Mouse (Mus musculus) kidney, postnatal 25 days (tissue): ENCODE measurements at regions not wholly inside any gene's neighbourhood (a gene's known extent, or its start where the extent isn't known, plus 50 kb on each side); places are given as distances from the start of the nearest gene placed in this dataset.
A peak's percentile ranks its signal among the peaks of the same experiment; 100 is the strongest.

Experiments
- DNase-seq, 2 experiments: peaks; one replicate each; pipeline ENCODE4 v3.0.0; 2021; ENCODE audit warnings: mixed read lengths in 2 of 2

- DNase-seq = no peak
Measured at GRCm38 (mm10) chr3:52537362-52537911, 269.3 kb downstream of the Foxo1 start.

- DNase-seq = no peak
Measured at GRCm38 (mm10) chr3:52535411-52536021, 267.4 kb downstream of the Foxo1 start.

DNA sequence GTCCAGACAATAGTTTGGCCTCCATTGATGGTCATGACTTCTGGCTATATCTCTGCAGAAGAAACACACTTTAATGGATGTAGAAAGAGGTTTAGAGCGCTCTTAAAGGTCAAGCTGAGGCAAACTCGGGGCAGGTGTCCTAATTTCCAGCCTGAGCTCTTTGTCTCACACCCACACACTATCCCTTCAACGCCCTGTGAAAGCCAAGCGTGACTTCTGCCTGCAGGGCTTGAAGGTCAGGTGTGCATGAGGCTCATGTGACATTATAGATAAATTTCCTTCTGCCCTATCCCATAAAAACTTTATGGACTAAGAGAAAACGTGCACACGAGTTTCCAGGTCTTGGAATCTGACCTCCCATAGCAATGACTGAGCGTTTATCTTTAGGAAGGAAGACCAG, 266.0 kb downstream of the Foxo1 start:
- no peak for DNase-seq

DNA sequence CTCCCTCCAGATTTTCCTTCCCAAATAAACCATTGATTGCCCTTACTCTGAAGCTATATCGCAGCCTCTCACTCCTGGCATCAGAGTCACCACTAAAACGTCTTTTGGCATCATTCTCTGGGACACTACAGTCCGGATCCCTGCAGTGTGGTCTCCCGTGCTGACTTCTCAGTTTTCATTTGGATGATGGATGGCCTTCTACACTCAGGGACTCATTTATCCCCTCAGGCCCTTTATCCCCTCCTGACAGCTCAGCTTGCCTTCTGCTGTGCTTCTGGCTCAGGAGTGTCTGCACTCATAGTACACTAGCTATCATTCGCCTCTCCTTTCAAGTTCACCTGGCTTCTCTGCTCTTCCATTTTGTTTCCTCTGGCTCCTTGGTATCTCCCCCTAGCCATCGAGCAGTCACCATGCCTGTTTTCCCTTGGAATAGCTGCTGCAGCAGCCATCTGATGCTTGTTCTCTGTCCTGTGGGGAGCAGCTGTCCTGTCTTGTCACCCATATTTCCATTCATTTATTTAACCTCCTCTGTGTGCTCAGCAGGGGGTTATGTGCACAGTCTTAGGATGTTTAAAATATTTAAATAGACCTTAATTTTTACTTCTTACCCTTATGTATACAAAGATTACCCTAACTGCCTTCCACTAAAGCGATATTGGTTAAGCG, 263.7 kb downstream of the Foxo1 start:
- no peak for DNase-seq

DNA sequence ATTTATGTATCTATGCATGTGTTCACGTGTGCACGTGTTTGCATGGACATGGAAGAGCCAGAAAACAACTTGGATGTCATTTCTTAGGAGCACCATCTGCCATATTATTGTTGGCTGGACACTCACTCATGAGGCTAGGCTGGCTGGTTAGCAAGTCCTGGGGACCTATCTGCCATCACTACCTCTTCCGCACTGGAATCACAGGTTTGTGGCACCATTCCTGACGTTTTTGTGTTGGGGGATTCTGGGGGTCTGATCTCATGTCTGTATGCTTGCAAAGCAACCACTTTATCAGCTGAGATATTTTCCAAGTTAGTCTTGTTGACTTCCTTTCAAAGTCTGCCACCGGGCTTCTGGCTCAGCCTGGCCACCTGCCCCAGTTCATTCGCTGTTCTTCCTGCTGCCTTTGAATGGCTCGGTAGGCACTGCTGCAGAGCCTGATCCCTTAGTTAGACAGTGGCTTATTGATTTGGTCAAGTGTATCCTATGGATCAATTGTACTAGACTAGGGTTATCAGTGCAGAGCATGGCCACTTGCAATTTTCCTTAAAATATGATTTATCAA, 262.4 kb downstream of the Foxo1 start:
- no peak for DNase-seq

GRCm38 (mm10) chr3:52529136-52529535, 261.0 kb downstream of the Foxo1 start:
- DNase-seq = peak; percentile 20 to 62

GRCm38 (mm10) chr3:52528521-52528920, 260.4 kb downstream of the Foxo1 start:
- DNase-seq = no peak

DNA sequence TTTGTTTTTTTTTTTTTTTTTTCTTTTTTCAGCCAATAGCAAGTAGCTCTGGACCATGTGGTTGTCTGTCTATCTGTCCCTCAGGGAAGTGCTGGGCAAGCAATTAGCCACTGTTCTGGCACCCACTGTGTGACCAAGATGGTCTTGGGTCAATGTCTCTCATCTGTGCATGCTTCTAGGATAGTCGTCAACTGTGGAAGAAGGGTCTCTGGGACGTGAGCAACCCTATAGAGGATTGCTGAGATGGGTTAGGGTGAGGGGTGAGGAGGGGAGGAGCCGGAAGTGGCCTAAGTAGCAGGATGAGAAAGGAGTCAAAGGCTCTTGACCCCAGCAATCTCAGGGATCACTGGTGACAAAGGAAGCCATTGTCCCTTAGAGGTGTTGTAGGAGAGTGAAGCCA, 259.6 kb downstream of the Foxo1 start:
- DNase-seq = no peak

DNA sequence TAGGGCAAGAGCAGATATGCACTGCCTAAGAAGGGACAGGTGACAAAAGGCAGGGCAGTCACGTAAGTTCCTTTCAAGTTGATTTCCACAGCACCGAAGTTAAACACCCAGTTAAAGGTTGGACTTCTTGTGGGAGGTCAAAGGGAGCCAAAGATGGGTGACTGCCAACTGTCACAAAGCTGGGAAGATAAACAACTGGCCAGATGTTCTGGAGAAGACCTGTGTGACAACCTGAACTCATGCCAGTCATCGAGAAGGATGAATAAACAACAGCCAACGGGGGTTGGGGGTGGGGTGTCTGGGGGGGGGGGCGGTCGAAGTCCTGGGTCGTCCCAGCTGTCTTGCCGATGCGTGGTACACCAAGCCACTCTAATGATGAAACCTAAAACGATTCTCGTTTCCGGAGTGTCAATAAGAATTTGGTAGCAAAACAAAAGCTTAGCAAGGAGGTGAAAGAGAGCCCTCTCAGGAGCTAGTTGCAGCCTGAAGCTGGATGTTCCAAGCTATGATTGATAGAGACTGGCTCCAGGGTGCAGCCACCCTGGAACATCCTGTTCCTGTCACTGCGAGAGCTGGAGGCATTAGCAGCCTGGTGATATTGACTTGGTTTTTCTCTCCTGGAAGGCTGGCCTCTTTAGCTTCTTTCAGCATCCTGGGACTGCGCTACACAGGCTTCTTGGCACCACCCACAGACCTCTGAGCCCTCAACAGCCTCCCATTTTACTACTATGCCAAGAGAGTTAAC, 259.0 kb downstream of the Foxo1 start:
- DNase-seq = peak; percentile 14 to 58

DNA sequence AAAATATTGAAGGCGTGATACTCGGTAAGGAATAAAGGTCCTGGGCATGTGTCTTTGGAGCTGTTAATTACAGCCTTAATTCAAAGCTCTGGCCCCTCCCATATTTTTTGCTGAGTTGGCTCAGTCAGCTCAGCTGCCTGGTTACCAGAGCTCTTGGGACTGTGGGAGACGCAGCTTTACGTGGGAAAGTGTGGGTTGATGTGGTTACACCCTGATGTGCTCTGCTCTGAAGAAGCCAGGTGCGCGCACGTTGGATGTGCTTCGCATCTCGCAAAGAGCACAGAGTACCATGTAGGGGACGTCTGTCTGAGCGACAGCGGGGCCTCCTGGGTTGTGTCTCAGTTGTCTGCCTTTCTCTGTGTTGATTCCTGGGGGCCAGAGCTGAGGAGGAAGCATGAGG, 254.8 kb downstream of the Foxo1 start:
- DNase-seq = no peak

DNA sequence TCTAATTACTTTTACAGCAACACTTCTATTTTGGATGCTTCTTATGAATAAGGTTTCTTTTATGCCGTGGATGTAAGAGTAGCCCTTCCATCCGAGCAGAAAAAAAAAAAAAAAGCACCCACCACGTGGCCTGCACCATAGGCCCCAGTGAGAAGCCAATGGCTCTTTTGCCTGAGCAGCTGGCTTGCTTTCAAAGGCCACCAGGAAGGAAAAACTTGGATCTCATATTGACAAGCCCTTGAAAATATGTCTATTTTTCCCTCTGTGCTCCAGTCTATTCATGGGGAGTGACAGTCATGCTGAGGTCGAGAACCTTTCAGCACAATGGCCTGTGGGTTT, 252.4 kb downstream of the Foxo1 start:
- DNase-seq = no peak

DNA sequence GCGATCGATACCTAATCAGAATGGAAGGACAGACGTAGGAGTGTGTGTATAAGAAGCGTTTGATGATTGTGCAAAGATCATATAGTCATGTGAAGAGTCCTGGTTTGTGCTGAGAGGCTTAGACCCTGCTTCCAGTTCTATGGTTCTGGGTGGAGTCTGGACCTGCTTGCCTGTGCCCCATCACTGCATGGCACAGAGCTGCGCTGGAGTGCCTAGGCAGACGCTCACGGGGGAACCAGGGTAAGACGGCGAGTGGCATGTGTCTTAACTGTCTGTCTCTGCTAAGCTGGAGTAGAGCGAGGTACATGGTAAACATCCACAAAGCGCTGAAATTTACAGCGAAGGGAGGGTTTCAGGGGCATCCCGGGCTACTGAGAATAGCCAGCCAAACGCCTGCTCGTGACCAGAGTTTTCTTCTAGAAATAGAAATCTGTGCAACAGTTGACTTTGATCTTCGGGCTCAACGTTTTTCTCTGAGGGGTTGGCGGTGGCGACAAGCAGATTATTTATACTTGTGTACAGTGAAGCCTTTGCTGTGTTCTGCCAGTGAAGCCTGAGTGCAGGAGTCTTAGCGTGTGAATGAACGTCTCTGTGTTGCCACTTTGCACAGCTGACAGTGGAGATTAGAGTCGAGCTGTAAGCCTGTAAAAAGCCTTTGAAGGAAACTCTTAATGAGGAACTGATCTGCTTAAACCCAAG, 251.9 kb downstream of the Foxo1 start:
- DNase-seq = no peak

GRCm38 (mm10) chr3:52517808-52518207, 249.7 kb downstream of the Foxo1 start:
- DNase-seq = no peak

- DNase-seq = peak in 1 of 2 experiments; percentile 59
Measured at GRCm38 (mm10) chr3:52516691-52517090, 248.6 kb downstream of the Foxo1 start.

GRCm38 (mm10) chr3:52512761-52513160, 244.6 kb downstream of the Foxo1 start:
- no peak for DNase-seq

- DNase-seq = no peak
Measured at GRCm38 (mm10) chr3:52511549-52511948, 243.4 kb downstream of the Foxo1 start.

DNA sequence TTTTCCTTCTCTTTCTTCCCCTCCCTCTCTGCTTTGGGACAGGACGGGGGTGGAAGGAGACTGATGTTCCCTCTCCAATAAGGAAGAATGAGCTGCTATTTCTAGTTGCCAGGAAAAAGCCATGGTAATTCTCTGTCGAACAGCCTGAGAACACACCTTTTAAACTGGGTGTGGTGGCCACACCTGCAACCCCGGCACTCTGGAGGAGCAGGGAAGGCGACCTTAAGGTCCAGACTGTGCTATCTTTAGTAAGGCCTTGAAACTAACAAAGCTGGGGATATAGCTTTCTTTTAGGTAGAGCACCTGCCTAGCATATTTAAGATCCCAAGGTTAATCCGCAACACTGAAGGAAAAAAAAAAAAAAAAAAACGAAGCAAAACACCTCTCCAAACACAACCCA, 242.7 kb downstream of the Foxo1 start:
- DNase-seq = no peak

GRCm38 (mm10) chr3:52510088-52510765, 242.1 kb downstream of the Foxo1 start:
- DNase-seq = peak in 1 of 2 experiments; percentile 29

DNA sequence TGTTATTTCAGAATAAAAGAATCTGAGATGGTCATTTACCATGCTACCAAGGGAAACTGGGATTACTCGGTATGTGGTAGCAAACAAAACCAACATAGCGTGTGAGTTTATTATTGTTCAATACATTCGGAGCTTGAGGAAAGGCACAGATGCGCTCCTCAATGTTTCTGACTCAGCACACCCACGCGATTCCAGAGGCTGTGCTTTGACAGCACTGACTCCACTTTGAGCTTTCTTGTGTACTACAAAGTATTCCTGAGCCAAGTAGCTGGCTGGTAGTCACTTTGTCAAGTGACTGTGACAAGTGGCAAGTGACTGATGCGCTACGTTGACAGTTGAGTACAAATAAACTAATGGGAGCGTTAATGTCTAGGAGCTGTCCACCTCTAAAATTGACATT, 235.8 kb downstream of the Foxo1 start:
- DNase-seq = no peak

DNA sequence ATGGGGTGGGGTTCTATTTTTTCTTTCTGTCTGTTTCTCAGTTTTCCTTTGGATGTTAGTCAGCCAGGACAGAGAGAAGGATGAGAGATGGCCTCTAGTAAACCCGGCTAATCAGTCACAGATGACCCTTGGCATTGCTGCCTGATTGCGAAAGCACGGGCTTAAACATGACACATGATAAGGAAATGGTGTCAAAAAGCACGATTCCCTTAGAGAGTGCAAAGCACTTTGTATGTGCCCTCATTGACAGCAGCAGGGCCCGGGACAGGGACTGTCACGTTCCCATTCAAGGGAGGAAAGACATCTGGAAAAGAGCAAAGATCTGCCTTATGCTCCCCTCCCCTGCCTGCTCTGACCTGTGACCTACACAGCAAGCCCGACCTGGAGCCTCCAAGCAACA, 234.1 kb downstream of the Foxo1 start:
- peak; percentile 80 to 82 for DNase-seq

- no peak for DNase-seq
Measured at GRCm38 (mm10) chr3:52501614-52502013, 233.5 kb downstream of the Foxo1 start.

- DNase-seq = no peak
Measured at GRCm38 (mm10) chr3:52500026-52500425, 231.9 kb downstream of the Foxo1 start.
